Mouse (Mus musculus): ENCODE data around the gene Upp2.

Gene Upp2

GRCm38 (mm10) chr2:58551866-58552265, 15.2 kb upstream of the Upp2 start:
- in situ Hi-C loops (cut with MboI) = no loop called here

GRCm38 (mm10) chr2:58552296-58552695, 14.8 kb upstream of the Upp2 start:
- in situ Hi-C loops (cut with MboI) = no loop called here

GRCm38 (mm10) chr2:58557045-58557845, 9.9 kb upstream of the Upp2 start:
- in situ Hi-C loops (cut with MboI) = no loop called here

- in situ Hi-C loops (cut with MboI) = no loop called here
These were observed 5.0 kb upstream of the Upp2 start for GRCm38 (mm10) chr2:58562137-58562536.

GRCm38 (mm10) chr2:58565267-58565666, 1.8 kb upstream of the Upp2 start:
- in situ Hi-C loops (cut with MboI) = no loop called here

GRCm38 (mm10) chr2:58566049-58566409, 1.1 kb upstream of the Upp2 start:
- in situ Hi-C loops (cut with MboI) = no loop called here

- in situ Hi-C loops (cut with MboI) = no loop called here
These were observed 560 bp upstream of the Upp2 start for GRCm38 (mm10) chr2:58566410-58567065.

GRCm38 (mm10) chr2:58567866-58568719, 995 bp downstream of the Upp2 start:
- in situ Hi-C loops (cut with MboI) = no loop called here

GRCm38 (mm10) chr2:58568841-58569645, 1.9 kb downstream of the Upp2 start:
- in situ Hi-C loops (cut with MboI) = no loop called here

- in situ Hi-C loops (cut with MboI) = no loop called here
These were observed 7.1 kb downstream of the Upp2 start for GRCm38 (mm10) chr2:58574167-58574566.

GRCm38 (mm10) chr2:58586311-58586710, 19.2 kb downstream of the Upp2 start:
- in situ Hi-C loops (cut with MboI) = no loop called here

GRCm38 (mm10) chr2:58589637-58590036, 22.5 kb downstream of the Upp2 start:
- in situ Hi-C loops (cut with MboI) = no loop called here

GRCm38 (mm10) chr2:58590055-58590454, 23.0 kb downstream of the Upp2 start:
- in situ Hi-C loops (cut with MboI) = no loop called here

GRCm38 (mm10) chr2:58595350-58595749, 28.3 kb downstream of the Upp2 start:
- in situ Hi-C loops (cut with MboI) = no loop called here

GRCm38 (mm10) chr2:58596774-58597342, 29.8 kb downstream of the Upp2 start:
- in situ Hi-C loops (cut with MboI) = no loop called here

- in situ Hi-C loops (cut with MboI) = no loop called here
These were observed 30.5 kb downstream of the Upp2 start for GRCm38 (mm10) chr2:58597556-58597955.

- in situ Hi-C loops (cut with MboI) = no loop called here
These were observed 32.5 kb downstream of the Upp2 start for GRCm38 (mm10) chr2:58599639-58600038.

- in situ Hi-C loops (cut with MboI) = no loop called here
These were observed 34.3 kb downstream of the Upp2 start for GRCm38 (mm10) chr2:58601382-58601781.

GRCm38 (mm10) chr2:58603379-58603778, 36.3 kb downstream of the Upp2 start:
- in situ Hi-C loops (cut with MboI) = no loop called here

- in situ Hi-C loops (cut with MboI) = no loop called here
These were observed 37.7 kb downstream of the Upp2 start for GRCm38 (mm10) chr2:58604791-58605190.

GRCm38 (mm10) chr2:58613720-58614119, 46.6 kb downstream of the Upp2 start:
- in situ Hi-C loops (cut with MboI) = no loop called here
